Mouse (Mus musculus) neural tube, embryonic 12.5 days (tissue): Measurements from ENCODE around the gene Fam189b. TPM values are rescaled to one million over a fixed set of nuclear protein-coding genes. Genes with fewer than 3 reads are reported as not detected.
A peak's percentile ranks its signal among the peaks of the same experiment; 100 is the strongest.

ENCODE experiments used
- ATAC-seq: fragments of 200-750 bp; cut with Nextera tagmentation; 2 replicates; pipeline ENCODE4 v1.8.0; 2017; ENCODE audit warnings: low read depth, mild to moderate bottlenecking, moderate TSS enrichment, moderate library complexity; ENCODE audit not compliant: low FRiP score
- H3K27ac ChIP-seq: fragments of 300-500 bp; sonication (generic); 2 replicates; pipeline ENCODE4 v1.5.1; 2016
- H3K27me3 ChIP-seq: fragments of 300-500 bp; sonication (generic); replicated peaks from 2 replicates; pipeline ENCODE4 v1.6.1; 2016; ENCODE audit warnings: mild to moderate bottlenecking
- H3K36me3 ChIP-seq: fragments of 300-500 bp; sonication (generic); 2 replicates; pipeline ENCODE4 v1.6.1; 2016; ENCODE audit warnings: mild to moderate bottlenecking
- H3K4me1 ChIP-seq: fragments of 300-500 bp; sonication (generic); 2 replicates; pipeline ENCODE4 v1.6.1; 2016
- H3K4me2 ChIP-seq: fragments of 300-500 bp; sonication (generic); replicated peaks from 2 replicates; pipeline ENCODE4 v1.6.1; 2016; ENCODE audit warnings: mild to moderate bottlenecking
- H3K4me3 ChIP-seq: fragments of 300-500 bp; sonication (generic); 2 replicates; pipeline ENCODE4 v1.5.1; 2016
- H3K9ac ChIP-seq: fragments of 300-500 bp; sonication (generic); 2 replicates; pipeline ENCODE4 v1.6.1; 2016; ENCODE audit warnings: mild to moderate bottlenecking
- H3K9me3 ChIP-seq: fragments of 300-500 bp; sonication (generic); 2 replicates; pipeline ENCODE4 v1.6.1; 2016; ENCODE audit warnings: mild to moderate bottlenecking
- WGBS: fragments of 180-500 bp; shearing (Covaris S2); methylation state at CpG from one replicate; pipeline ENCODE4 v1.1.7; 2016; 5-methylcytosine and 5-hydroxymethylcytosine counted together
- polyA plus RNA-seq: library from polyadenylated mRNA; unstranded; fragments of >200 nt; fragmentation: Nextera tagmentation; extraction: Ambion mirVana; gene quantifications from 2 replicates; pipeline ENCODE4 v1.2.1, GENCODE M21; 2016

Fam189b gene
- polyA plus RNA-seq, 1 experiment from 2014 or later = 42.5 TPM

GRCm38 (mm10) chr3:89175544-89175943, 7.4 kb upstream of the Fam189b start:
- Histone ChIP-seq H3K9ac (no peak overlapping the region), H3K4me2 (no peak overlapping the region), H3K36me3 (peaks cover 76% of the 10 kb centered on the region), H3K27ac (no peak overlapping the region), H3K4me3 (no peak overlapping the region), H3K27me3 (no peaks in the 10 kb centered on the region), H3K9me3 (no peaks in the 10 kb centered on the region), H3K4me1 (peaks cover 14% of the 10 kb centered on the region)
- WGBS = 95% methylated on average over 10 of the region's 10 CpGs
- ATAC-seq = no peak

- ATAC-seq = no peak
- Histone ChIP-seq H3K27ac (no peak overlapping the region), H3K36me3 (peaks cover 77% of the 10 kb centered on the region), H3K4me1 (peaks cover 14% of the 10 kb centered on the region), H3K9ac (no peak overlapping the region), H3K27me3 (no peaks in the 10 kb centered on the region), H3K9me3 (no peaks in the 10 kb centered on the region), H3K4me3 (no peak overlapping the region), H3K4me2 (no peak overlapping the region)
- 82% methylated on average over 7 of the region's 7 CpGs for WGBS
These were observed 6.5 kb upstream of the Fam189b start for GRCm38 (mm10) chr3:89176421-89176820.

GRCm38 (mm10) chr3:89177242-89178106, 5.5 kb upstream of the Fam189b start, which contains the start of gene Scamp3:
Gene Scamp3 (plus strand): TSS chr3:89177473.
- Histone ChIP-seq H3K4me1 (peaks cover 14% of the 10 kb centered on the region), H3K9me3 (no peaks in the 10 kb centered on the region), H3K27me3 (no peaks in the 10 kb centered on the region), H3K27ac (no peak within 1 kb of the TSS), H3K36me3 (peaks cover 78% of the 10 kb centered on the region), H3K4me2 (peak within 1 kb of the TSS; percentile 90), H3K9ac (peak within 1 kb of the TSS; percentile 79), H3K4me3 (peak within 1 kb of the TSS; percentile 61)
- ATAC-seq = peak; percentile 95
- under 1% methylated on average over 43 of the region's 43 CpGs for WGBS

GRCm38 (mm10) chr3:89178107-89178385, 4.9 kb upstream of the Fam189b start:
- Histone ChIP-seq H3K4me3 (peak overlapping the region; percentile 61), H3K9me3 (no peaks in the 10 kb centered on the region), H3K4me2 (peak overlapping the region; percentile 90), H3K27me3 (no peaks in the 10 kb centered on the region), H3K36me3 (peaks cover 74% of the 10 kb centered on the region), H3K27ac (no peak overlapping the region), H3K4me1 (peaks cover 14% of the 10 kb centered on the region), H3K9ac (peak overlapping the region; percentile 79)
- no peak for ATAC-seq
- 8% methylated on average over 6 of the region's 6 CpGs for WGBS

- no peak overlapping the region for H3K9ac ChIP-seq
These were observed 3.9 kb upstream of the Fam189b start for GRCm38 (mm10) chr3:89179056-89179455.

GRCm38 (mm10) chr3:89181749-89182500, 1.0 kb upstream of the Fam189b start:
- H3K9me3 ChIP-seq = no peaks in the 10 kb centered on the region
- peaks cover 38% of the 10 kb centered on the region for H3K36me3 ChIP-seq
- no peak overlapping the region for H3K27ac ChIP-seq
- no peak for ATAC-seq
- H3K4me2 ChIP-seq = no peak overlapping the region
- no peaks in the 10 kb centered on the region for H3K27me3 ChIP-seq
- peaks cover 38% of the 10 kb centered on the region for H3K4me1 ChIP-seq
- WGBS = 91% methylated on average over 27 of the region's 27 CpGs
- H3K9ac ChIP-seq = no peak overlapping the region
- no peak overlapping the region for H3K4me3 ChIP-seq

More at GRCm38 (mm10) chr3:89179056-89179455, 3.9 kb upstream of the Fam189b start:
- WGBS = 92% methylated on average over 11 of the region's 11 CpGs
- peak overlapping the region; percentile 90; the same call in 1 of the 2 replicates for H3K4me2 ChIP-seq
- H3K27me3 ChIP-seq = no peaks in the 10 kb centered on the region
- no peaks in the 10 kb centered on the region for H3K9me3 ChIP-seq
- ATAC-seq = no peak
- H3K4me3 ChIP-seq = no peak overlapping the region; the same call in 1 of the 2 replicates
- peaks cover 22% of the 10 kb centered on the region for H3K4me1 ChIP-seq
- H3K27ac ChIP-seq = no peak overlapping the region
- H3K36me3 ChIP-seq = peaks cover 64% of the 10 kb centered on the region

GRCm38 (mm10) chr3:89182531-89183057, 349 bp upstream of the Fam189b start:
- peak; percentile 23 for ATAC-seq
- Histone ChIP-seq H3K27me3 (no peaks in the 10 kb centered on the region), H3K9ac (peak overlapping the region; percentile 78), H3K36me3 (peaks cover 45% of the 10 kb centered on the region), H3K9me3 (no peaks in the 10 kb centered on the region), H3K4me3 (peak overlapping the region; percentile 53), H3K27ac (0 out of 2 replicates have a peak overlapping the region, but pooled peaks have one; percentile 33), H3K4me1 (peaks cover 38% of the 10 kb centered on the region), H3K4me2 (peak overlapping the region; percentile 85)
- 50% methylated on average over 7 of the region's 7 CpGs for WGBS

- H3K9ac ChIP-seq = peak overlapping the region; percentile 78
- ATAC-seq = no peak
- WGBS = 80% methylated on average over 6 of the region's 6 CpGs
- H3K4me1 ChIP-seq = peaks cover 26% of the 10 kb centered on the region
- H3K27me3 ChIP-seq = no peaks in the 10 kb centered on the region
- no peak overlapping the region for H3K27ac ChIP-seq
- H3K36me3 ChIP-seq = peaks cover 52% of the 10 kb centered on the region
- H3K4me3 ChIP-seq = peak overlapping the region; percentile 53
- H3K4me2 ChIP-seq = peak overlapping the region; percentile 85
- H3K9me3 ChIP-seq = no peaks in the 10 kb centered on the region
These were observed 994 bp downstream of the Fam189b start for GRCm38 (mm10) chr3:89183959-89184315.

- Histone ChIP-seq H3K36me3 (peaks cover 20% of the 10 kb centered on the region), H3K4me2 (0 out of 2 replicates have a peak overlapping the region, but pooled peaks have one; percentile 7), H3K4me3 (no peak overlapping the region), H3K9me3 (no peaks in the 10 kb centered on the region), H3K27me3 (no peaks in the 10 kb centered on the region), H3K4me1 (peaks cover 24% of the 10 kb centered on the region), H3K9ac (0 out of 2 replicates have a peak overlapping the region, but pooled peaks have one; percentile 29), H3K27ac (no peak overlapping the region)
- no peak for ATAC-seq
- WGBS = 49% methylated on average over 23 of the region's 23 CpGs
These were observed 4.3 kb downstream of the Fam189b start for GRCm38 (mm10) chr3:89187197-89187596.

- Histone ChIP-seq H3K27ac (no peak overlapping the region), H3K36me3 (peaks cover 17% of the 10 kb centered on the region), H3K4me3 (no peak overlapping the region), H3K27me3 (no peaks in the 10 kb centered on the region), H3K9ac (no peak overlapping the region), H3K9me3 (no peaks in the 10 kb centered on the region), H3K4me1 (peaks cover 24% of the 10 kb centered on the region), H3K4me2 (no peak overlapping the region)
- 75% methylated on average over 18 of the region's 18 CpGs for WGBS
- ATAC-seq = no peak
These were observed 4.9 kb downstream of the Fam189b start for GRCm38 (mm10) chr3:89187690-89188477.

GRCm38 (mm10) chr3:89188478-89188875, 5.5 kb downstream of the Fam189b start:
- ATAC-seq = no peak
- Histone ChIP-seq H3K4me2 (no peak overlapping the region), H3K9me3 (no peaks in the 10 kb centered on the region), H3K27ac (no peak overlapping the region), H3K9ac (no peak overlapping the region), H3K27me3 (no peaks in the 10 kb centered on the region), H3K4me3 (no peak overlapping the region), H3K4me1 (peaks cover 22% of the 10 kb centered on the region), H3K36me3 (peaks cover 17% of the 10 kb centered on the region)
- WGBS = 75% methylated on average over 12 of the region's 12 CpGs
